Mouse (Mus musculus): ENCODE results near the gene Hs6st1. TPM values are rescaled to one million over a fixed set of nuclear protein-coding genes. Genes with fewer than 3 reads are reported as not detected.
"Not testable (repeated sequence)": the region's sequence is repeated elsewhere in the genome, so short reads cannot be mapped to it uniquely, and the experiment has no call there.

Hs6st1 gene
- 11.1 and 15.0 TPM in 2 replicates for polyA plus RNA-seq (2014; fragmentation: Nextera tagmentation; extraction: Ambion mirVana)

GRCm38 (mm10) chr1:36068076-36068475 is at the start of gene Hs6st1:
Hs6st1 (plus strand) TSS chr1:36068400.
- Histone ChIP-seq H3K36me3 (ENCODE audit: control insufficient read depth, insufficient read depth, low read length) (peaks cover under 1% of the 10 kb centered on the region; the same call in 1 of the 2 replicates), H3K27ac (ENCODE audit: low read depth, low read length) (peak within 1 kb of the TSS; percentile 36), H3K27me3 (replicated peaks; ENCODE audit: control insufficient read depth, insufficient read depth, low read length) (no peaks in the 10 kb centered on the region), H3K4me2 (peak within 1 kb of the TSS; percentile 91), H3K4me1 (replicated peaks; ENCODE audit: control insufficient read depth, insufficient read depth, low read length) (peaks cover 58% of the 10 kb centered on the region), H3K4me3 (ENCODE audit: low read depth, low read length) (peak within 1 kb of the TSS; percentile 89), H3K9ac (ENCODE audit: low read depth, low read length) (peak within 1 kb of the TSS; percentile 90), H3K9me3 (ENCODE audit: control insufficient read depth, low read length) (no peaks in the 10 kb centered on the region)
- ATAC-seq (replicated peaks; ENCODE audit: low FRiP score) (peak; percentile 92), DNase-seq (ENCODE audit: low spot score) (peak; percentile 89)
- under 1% methylated on average over 53 of the region's 55 CpGs for WGBS

GRCm38 (mm10) chr1:36018617-36019016 is 49.6 kb upstream of the Hs6st1 start:
- no peak overlapping the region for H3K27ac ChIP-seq (ENCODE audit: low read depth, low read length)
- 79% methylated on average over 4 of the region's 4 CpGs for WGBS
- DNase-seq (ENCODE audit: low spot score): no peak
- H3K9ac ChIP-seq (ENCODE audit: low read depth, low read length): no peak overlapping the region
- H3K4me3 ChIP-seq (ENCODE audit: low read depth, low read length): no peak overlapping the region
- peaks cover 4% of the 10 kb centered on the region for H3K4me1 ChIP-seq (replicated peaks; ENCODE audit: control insufficient read depth, insufficient read depth, low read length)
- no peak for ATAC-seq (replicated peaks; ENCODE audit: low FRiP score)
- H3K36me3 ChIP-seq (ENCODE audit: control insufficient read depth, insufficient read depth, low read length): no peaks in the 10 kb centered on the region
- H3K27me3 ChIP-seq (replicated peaks; ENCODE audit: control insufficient read depth, insufficient read depth, low read length): no peaks in the 10 kb centered on the region
- H3K4me2 ChIP-seq: no peak overlapping the region
- H3K9me3 ChIP-seq (ENCODE audit: control insufficient read depth, low read length): no peaks in the 10 kb centered on the region

GRCm38 (mm10) chr1:36019161-36019560 is 49.0 kb upstream of the Hs6st1 start:
- Histone ChIP-seq H3K27ac (ENCODE audit: low read depth, low read length) (no peak overlapping the region), H3K4me3 (ENCODE audit: low read depth, low read length) (no peak overlapping the region), H3K27me3 (replicated peaks; ENCODE audit: control insufficient read depth, insufficient read depth, low read length) (no peaks in the 10 kb centered on the region), H3K9ac (ENCODE audit: low read depth, low read length) (no peak overlapping the region), H3K36me3 (ENCODE audit: control insufficient read depth, insufficient read depth, low read length) (no peaks in the 10 kb centered on the region), H3K9me3 (ENCODE audit: control insufficient read depth, low read length) (no peaks in the 10 kb centered on the region), H3K4me2 (no peak overlapping the region), H3K4me1 (replicated peaks; ENCODE audit: control insufficient read depth, insufficient read depth, low read length) (peaks cover 4% of the 10 kb centered on the region)
- no peak for ATAC-seq (replicated peaks; ENCODE audit: low FRiP score)
- no peak for DNase-seq (ENCODE audit: low spot score)
- 79% methylated on average over 2 of the region's 2 CpGs for WGBS

- no peak for ATAC-seq (replicated peaks; ENCODE audit: low FRiP score)
- no peak for DNase-seq (ENCODE audit: low spot score)
Measured at GRCm38 (mm10) chr1:36020315-36020714, 47.9 kb upstream of the Hs6st1 start.

GRCm38 (mm10) chr1:36030421-36030821 is 37.8 kb upstream of the Hs6st1 start:
- Histone ChIP-seq H3K9ac (ENCODE audit: low read depth, low read length) (no peak overlapping the region), H3K4me3 (ENCODE audit: low read depth, low read length) (no peak overlapping the region), H3K9me3 (ENCODE audit: control insufficient read depth, low read length) (no peaks in the 10 kb centered on the region), H3K27me3 (replicated peaks; ENCODE audit: control insufficient read depth, insufficient read depth, low read length) (no peaks in the 10 kb centered on the region), H3K4me1 (replicated peaks; ENCODE audit: control insufficient read depth, insufficient read depth, low read length) (no peaks in the 10 kb centered on the region), H3K36me3 (ENCODE audit: control insufficient read depth, insufficient read depth, low read length) (no peaks in the 10 kb centered on the region), H3K4me2 (no peak overlapping the region), H3K27ac (ENCODE audit: low read depth, low read length) (no peak overlapping the region)
- ATAC-seq (replicated peaks; ENCODE audit: low FRiP score): no peak
- DNase-seq (ENCODE audit: low spot score): peak; percentile 28
- WGBS: 43% methylated on average over 10 of the region's 10 CpGs

More at GRCm38 (mm10) chr1:36020315-36020714, 47.9 kb upstream of the Hs6st1 start:
- Histone ChIP-seq H3K27me3 (replicated peaks; ENCODE audit: control insufficient read depth, insufficient read depth, low read length) (no peaks in the 10 kb centered on the region), H3K27ac (ENCODE audit: low read depth, low read length) (no peak overlapping the region), H3K9me3 (ENCODE audit: control insufficient read depth, low read length) (no peaks in the 10 kb centered on the region), H3K4me2 (no peak overlapping the region), H3K9ac (ENCODE audit: low read depth, low read length) (no peak overlapping the region), H3K36me3 (ENCODE audit: control insufficient read depth, insufficient read depth, low read length) (no peaks in the 10 kb centered on the region), H3K4me3 (ENCODE audit: low read depth, low read length) (no peak overlapping the region), H3K4me1 (replicated peaks; ENCODE audit: control insufficient read depth, insufficient read depth, low read length) (peaks cover 4% of the 10 kb centered on the region)
- WGBS: 86% methylated on average over 4 of the region's 4 CpGs

- H3K36me3 ChIP-seq (ENCODE audit: control insufficient read depth, insufficient read depth, low read length): no peaks in the 10 kb centered on the region
- H3K9ac ChIP-seq (ENCODE audit: low read depth, low read length): no peak overlapping the region
- DNase-seq (ENCODE audit: low spot score) (no peak), ATAC-seq (replicated peaks; ENCODE audit: low FRiP score) (no peak)
- H3K4me3 ChIP-seq (ENCODE audit: low read depth, low read length): no peak overlapping the region
- 86% methylated on average over 8 of the region's 8 CpGs for WGBS
- no peak overlapping the region for H3K27ac ChIP-seq (ENCODE audit: low read depth, low read length)
- no peaks in the 10 kb centered on the region for H3K9me3 ChIP-seq (ENCODE audit: control insufficient read depth, low read length)
- H3K27me3 ChIP-seq (replicated peaks; ENCODE audit: control insufficient read depth, insufficient read depth, low read length): no peaks in the 10 kb centered on the region
- no peak overlapping the region for H3K4me2 ChIP-seq
- H3K4me1 ChIP-seq (replicated peaks; ENCODE audit: control insufficient read depth, insufficient read depth, low read length): no peaks in the 10 kb centered on the region
Measured at GRCm38 (mm10) chr1:36038769-36039168, 29.4 kb upstream of the Hs6st1 start.

- H3K4me3 ChIP-seq (ENCODE audit: low read depth, low read length): no peak overlapping the region
- DNase-seq (ENCODE audit: low spot score) (no peak), ATAC-seq (replicated peaks; ENCODE audit: low FRiP score) (no peak)
- no peak overlapping the region for H3K27ac ChIP-seq (ENCODE audit: low read depth, low read length)
- no peaks in the 10 kb centered on the region for H3K9me3 ChIP-seq (ENCODE audit: control insufficient read depth, low read length)
- H3K9ac ChIP-seq (ENCODE audit: low read depth, low read length): no peak overlapping the region
- H3K27me3 ChIP-seq (replicated peaks; ENCODE audit: control insufficient read depth, insufficient read depth, low read length): no peaks in the 10 kb centered on the region
- no peaks in the 10 kb centered on the region for H3K4me1 ChIP-seq (replicated peaks; ENCODE audit: control insufficient read depth, insufficient read depth, low read length)
- no peaks in the 10 kb centered on the region for H3K36me3 ChIP-seq (ENCODE audit: control insufficient read depth, insufficient read depth, low read length)
- WGBS: 77% methylated on average over 3 of the region's 3 CpGs
- H3K4me2 ChIP-seq: no peak overlapping the region
Measured at GRCm38 (mm10) chr1:36042072-36042471, 26.1 kb upstream of the Hs6st1 start.

- WGBS: 92% methylated on average over 5 of the region's 5 CpGs
- H3K4me1 ChIP-seq (replicated peaks; ENCODE audit: control insufficient read depth, insufficient read depth, low read length); H3K27me3 ChIP-seq (replicated peaks; ENCODE audit: control insufficient read depth, insufficient read depth, low read length); ATAC-seq (replicated peaks; ENCODE audit: low FRiP score); H3K4me3 ChIP-seq (ENCODE audit: low read depth, low read length); DNase-seq (ENCODE audit: low spot score); H3K9ac ChIP-seq (ENCODE audit: low read depth, low read length); H3K4me2 ChIP-seq; H3K27ac ChIP-seq (ENCODE audit: low read depth, low read length); H3K9me3 ChIP-seq (ENCODE audit: control insufficient read depth, low read length); H3K36me3 ChIP-seq (ENCODE audit: control insufficient read depth, insufficient read depth, low read length): not testable (repeated sequence)
Measured at GRCm38 (mm10) chr1:36043793-36044192, 24.4 kb upstream of the Hs6st1 start.

GRCm38 (mm10) chr1:36044288-36044687 is 23.9 kb upstream of the Hs6st1 start:
- no peak overlapping the region for H3K9ac ChIP-seq (ENCODE audit: low read depth, low read length)
- DNase-seq (ENCODE audit: low spot score) (no peak), ATAC-seq (replicated peaks; ENCODE audit: low FRiP score) (no peak)
- no peak overlapping the region for H3K4me3 ChIP-seq (ENCODE audit: low read depth, low read length)
- H3K36me3 ChIP-seq (ENCODE audit: control insufficient read depth, insufficient read depth, low read length): no peaks in the 10 kb centered on the region
- H3K27ac ChIP-seq (ENCODE audit: low read depth, low read length): no peak overlapping the region
- no peak overlapping the region for H3K4me2 ChIP-seq
- 83% methylated on average over 4 of the region's 4 CpGs for WGBS
- no peaks in the 10 kb centered on the region for H3K9me3 ChIP-seq (ENCODE audit: control insufficient read depth, low read length)
- H3K4me1 ChIP-seq (replicated peaks; ENCODE audit: control insufficient read depth, insufficient read depth, low read length): no peaks in the 10 kb centered on the region
- H3K27me3 ChIP-seq (replicated peaks; ENCODE audit: control insufficient read depth, insufficient read depth, low read length): no peaks in the 10 kb centered on the region

Measured in liver, embryonic 11.5 days (tissue).